Mouse (Mus musculus) stomach, embryonic 15.5 days (tissue): ENCODE results near the gene Wdpcp. TPM values are rescaled to one million over a fixed set of nuclear protein-coding genes. Genes with fewer than 3 reads are reported as not detected.

ENCODE experiments used
- ATAC-seq: fragments of 200-750 bp; cut with Nextera tagmentation; 2 replicates; pipeline ENCODE4 v1.8.0; 2017; ENCODE audit warnings: low read depth, moderate number of reproducible peaks, moderate TSS enrichment; ENCODE audit not compliant: insufficient read depth, low FRiP score
- H3K27ac ChIP-seq: fragments of 300-500 bp; sonication (generic); 2 replicates; pipeline ENCODE4 v1.5.1; 2015; ENCODE audit warnings: mild to moderate bottlenecking, inconsistent platforms
- H3K27me3 ChIP-seq: fragments of 300-500 bp; sonication (generic); replicated peaks from 2 replicates; pipeline ENCODE4 v1.6.1; 2015; ENCODE audit warnings: inconsistent platforms
- H3K36me3 ChIP-seq: fragments of 300-500 bp; sonication (generic); 2 replicates; pipeline ENCODE4 v1.6.1; 2015; ENCODE audit warnings: inconsistent platforms
- H3K4me1 ChIP-seq: fragments of 300-500 bp; sonication (generic); 2 replicates; pipeline ENCODE4 v1.6.1; 2015; ENCODE audit warnings: inconsistent platforms
- H3K4me2 ChIP-seq: fragments of 300-500 bp; sonication (generic); 2 replicates; pipeline ENCODE4 v1.6.1; 2015; ENCODE audit warnings: mild to moderate bottlenecking, inconsistent platforms
- H3K4me3 ChIP-seq: fragments of 300-500 bp; sonication (generic); replicated peaks from 2 replicates; pipeline ENCODE4 v1.5.1; 2015; ENCODE audit warnings: inconsistent platforms
- H3K9ac ChIP-seq: fragments of 300-500 bp; sonication (generic); 2 replicates; pipeline ENCODE4 v1.6.1; 2015; ENCODE audit warnings: inconsistent platforms
- H3K9me3 ChIP-seq: fragments of 300-500 bp; sonication (generic); 2 replicates; pipeline ENCODE4 v1.6.1; 2016; ENCODE audit warnings: inconsistent platforms
- WGBS: fragments of 180-500 bp; shearing (Covaris S2); methylation state at CpG from one replicate; pipeline ENCODE4 v1.1.7; 2015; 5-methylcytosine and 5-hydroxymethylcytosine counted together
- microRNA-seq: library from miRNA; unstranded; fragments of <30 nt; microRNA quantifications from one replicate; pipeline ENCODE4, GENCODE M21; 2016
- polyA plus RNA-seq: library from polyadenylated mRNA; unstranded; fragments of >200 nt; fragmentation: Nextera tagmentation; extraction: Ambion mirVana; gene quantifications from 2 replicates; pipeline ENCODE4 v1.2.1, GENCODE M21; 2015

Wdpcp gene
- polyA plus RNA-seq, 1 experiment from 2014 or later = 8.9 TPM

DNA sequence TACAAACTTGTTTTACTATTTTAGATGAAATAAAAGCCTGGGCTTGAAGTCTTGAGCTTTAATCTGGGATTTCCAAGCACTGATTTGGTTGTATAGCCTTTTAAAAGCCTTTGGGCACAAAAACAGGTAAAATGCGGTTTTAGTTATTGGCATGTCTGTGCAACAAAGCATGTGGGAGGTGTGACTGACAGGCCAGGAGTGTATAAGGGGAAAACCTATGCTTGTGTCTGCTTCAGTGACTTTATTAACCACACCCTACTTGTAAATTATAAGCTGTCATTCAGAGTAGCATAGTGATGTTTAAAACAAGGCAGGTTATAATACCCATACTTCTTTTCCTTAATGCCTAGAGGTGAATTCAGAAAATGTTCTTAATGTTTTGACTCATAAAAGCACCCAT is 254.5 kb downstream of the Wdpcp start:
- no peak for ATAC-seq
- Histone ChIP-seq H3K4me1 (no peaks in the 10 kb centered on the region), H3K9me3 (no peaks in the 10 kb centered on the region), H3K36me3 (no peaks in the 10 kb centered on the region), H3K4me3 (no peak overlapping the region), H3K27me3 (no peaks in the 10 kb centered on the region), H3K9ac (no peak overlapping the region), H3K4me2 (no peak overlapping the region), H3K27ac (no peak overlapping the region)
- WGBS = 82% methylated on average over 1 of the region's 1 CpGs

DNA sequence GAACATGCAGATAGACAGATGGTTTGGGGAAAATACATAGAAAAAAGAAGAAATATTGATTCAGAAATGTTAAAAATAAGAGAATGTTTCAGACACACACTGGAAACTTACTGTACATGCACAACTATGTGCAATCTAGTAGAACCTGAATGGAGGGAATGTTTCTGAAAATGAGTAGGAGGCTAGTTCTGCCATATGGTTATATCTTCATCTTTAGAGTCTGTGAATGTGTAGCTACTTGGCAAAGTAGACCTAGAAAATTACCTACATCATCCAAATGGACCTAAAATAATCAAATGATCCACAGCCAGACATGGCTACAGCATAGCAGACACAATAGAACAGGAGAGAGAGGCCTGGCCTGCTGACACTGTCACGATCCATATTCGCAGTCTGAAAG is 275.0 kb downstream of the Wdpcp start:
- no peaks in the 10 kb centered on the region for H3K9me3 ChIP-seq
- WGBS = 91% methylated on average over 2 of the region's 2 CpGs

DNA sequence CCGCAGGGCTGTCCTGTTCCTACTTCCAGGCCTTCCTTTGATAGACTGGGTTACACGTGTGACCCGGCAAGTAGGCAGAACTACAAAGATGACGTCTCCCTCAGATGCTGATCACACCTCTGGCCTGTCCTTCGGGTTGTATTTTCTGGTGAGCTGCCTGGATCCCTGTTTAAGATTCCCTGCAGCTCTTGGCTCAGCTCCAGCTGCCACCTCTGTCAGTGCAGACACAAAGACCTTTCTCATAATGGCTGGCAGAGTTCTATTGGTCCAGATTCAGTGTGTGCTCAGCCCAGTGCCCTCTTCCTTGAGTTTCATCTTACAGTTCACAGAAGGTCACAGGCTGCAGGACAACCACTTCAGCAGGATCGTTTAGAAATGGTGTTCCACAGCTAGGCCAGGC is 292.0 kb downstream of the Wdpcp start:
- Histone ChIP-seq H3K9ac (no peak overlapping the region), H3K4me1 (no peaks in the 10 kb centered on the region), H3K36me3 (no peaks in the 10 kb centered on the region), H3K4me2 (no peak overlapping the region), H3K4me3 (no peak overlapping the region), H3K27ac (no peak overlapping the region), H3K27me3 (no peaks in the 10 kb centered on the region), H3K9me3 (no peaks in the 10 kb centered on the region)
- no peak for ATAC-seq
- 60% methylated on average over 6 of the region's 6 CpGs for WGBS

More for the DNA sequence above, 275.0 kb downstream of the Wdpcp start:
- Histone ChIP-seq H3K27me3 (no peaks in the 10 kb centered on the region), H3K4me2 (no peak overlapping the region), H3K9ac (no peak overlapping the region), H3K27ac (no peak overlapping the region), H3K4me3 (no peak overlapping the region), H3K4me1 (no peaks in the 10 kb centered on the region), H3K36me3 (no peaks in the 10 kb centered on the region)
- ATAC-seq = no peak

DNA sequence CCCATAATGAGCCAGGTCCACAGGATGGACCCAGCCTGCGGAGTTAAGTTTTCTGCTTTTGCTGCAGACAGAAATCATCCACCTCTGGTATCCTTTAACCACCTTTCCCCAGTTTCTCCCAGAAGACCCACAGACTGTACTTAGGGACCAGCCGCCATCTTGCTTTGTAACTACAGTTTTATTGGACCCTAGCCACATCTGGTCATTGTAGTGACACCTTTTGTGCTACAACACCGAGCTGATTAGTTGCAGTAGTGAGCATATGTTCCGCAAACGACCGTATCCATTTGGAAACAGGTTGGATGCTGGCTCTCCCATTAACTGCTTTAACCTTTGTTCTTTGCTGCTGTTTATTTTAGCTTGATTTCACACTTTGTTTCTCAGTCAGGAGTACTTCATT is 292.5 kb downstream of the Wdpcp start:
- H3K4me3 ChIP-seq = no peak overlapping the region
- no peaks in the 10 kb centered on the region for H3K9me3 ChIP-seq
- 75% methylated on average over 6 of the region's 6 CpGs for WGBS
- no peaks in the 10 kb centered on the region for H3K4me1 ChIP-seq
- no peaks in the 10 kb centered on the region for H3K36me3 ChIP-seq
- no peaks in the 10 kb centered on the region for H3K27me3 ChIP-seq
- H3K9ac ChIP-seq = no peak overlapping the region
- no peak for ATAC-seq
- no peak overlapping the region for H3K27ac ChIP-seq
- no peak overlapping the region for H3K4me2 ChIP-seq

DNA sequence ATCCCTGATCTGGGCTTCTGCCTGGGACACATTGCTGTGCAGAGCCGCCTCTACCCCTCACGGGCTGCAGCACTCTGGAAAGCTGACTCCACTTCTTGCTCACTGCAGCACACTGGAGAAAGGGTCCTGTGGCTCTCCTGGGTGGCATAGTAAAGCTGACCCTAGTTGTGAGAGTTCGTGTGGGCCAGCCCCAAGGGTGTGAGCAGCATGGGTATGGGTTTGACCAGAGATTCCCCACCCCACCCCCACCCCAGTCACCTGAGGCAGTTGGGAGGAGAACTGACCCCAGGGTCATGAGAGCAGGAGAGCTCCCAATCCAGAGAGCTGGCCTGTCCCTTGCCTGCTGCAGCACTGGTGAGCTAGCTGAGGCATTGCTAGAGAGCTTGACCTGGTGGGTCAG is 296.6 kb downstream of the Wdpcp start:
- H3K4me1 ChIP-seq = no peaks in the 10 kb centered on the region
- H3K9ac ChIP-seq = no peak overlapping the region
- H3K4me2 ChIP-seq = no peak overlapping the region
- H3K27ac ChIP-seq = no peak overlapping the region
- H3K27me3 ChIP-seq = no peaks in the 10 kb centered on the region
- H3K4me3 ChIP-seq = no peak overlapping the region
- H3K9me3 ChIP-seq = no peaks in the 10 kb centered on the region
- 66% methylated on average over 3 of the region's 3 CpGs for WGBS
- ATAC-seq = no peak
- no peaks in the 10 kb centered on the region for H3K36me3 ChIP-seq

DNA sequence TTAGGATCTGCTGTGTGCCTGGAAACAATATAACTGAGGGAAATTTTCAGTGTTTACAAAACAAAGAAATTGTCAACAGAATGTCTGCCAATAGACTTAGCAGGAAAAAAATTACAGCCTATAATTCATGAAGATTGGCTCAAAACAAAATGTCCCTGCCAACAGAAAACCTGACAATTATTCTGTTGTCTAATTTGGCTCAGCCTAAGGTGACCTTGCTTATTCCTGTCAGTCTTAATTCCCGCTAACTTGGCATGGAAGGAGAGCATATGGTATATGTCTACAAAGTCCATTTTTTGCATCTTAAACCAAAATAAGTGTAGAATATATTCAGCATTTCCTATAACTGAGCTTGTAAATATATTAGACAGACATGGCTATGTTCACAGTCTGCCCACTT is 298.8 kb downstream of the Wdpcp start:
- no peak overlapping the region for H3K27ac ChIP-seq
- no peaks in the 10 kb centered on the region for H3K9me3 ChIP-seq
- 72% methylated on average over 1 of the region's 1 CpGs for WGBS
- H3K4me1 ChIP-seq = no peaks in the 10 kb centered on the region
- H3K4me3 ChIP-seq = no peak overlapping the region
- no peak for ATAC-seq
- H3K9ac ChIP-seq = no peak overlapping the region
- H3K4me2 ChIP-seq = no peak overlapping the region
- no peaks in the 10 kb centered on the region for H3K36me3 ChIP-seq
- no peaks in the 10 kb centered on the region for H3K27me3 ChIP-seq

DNA sequence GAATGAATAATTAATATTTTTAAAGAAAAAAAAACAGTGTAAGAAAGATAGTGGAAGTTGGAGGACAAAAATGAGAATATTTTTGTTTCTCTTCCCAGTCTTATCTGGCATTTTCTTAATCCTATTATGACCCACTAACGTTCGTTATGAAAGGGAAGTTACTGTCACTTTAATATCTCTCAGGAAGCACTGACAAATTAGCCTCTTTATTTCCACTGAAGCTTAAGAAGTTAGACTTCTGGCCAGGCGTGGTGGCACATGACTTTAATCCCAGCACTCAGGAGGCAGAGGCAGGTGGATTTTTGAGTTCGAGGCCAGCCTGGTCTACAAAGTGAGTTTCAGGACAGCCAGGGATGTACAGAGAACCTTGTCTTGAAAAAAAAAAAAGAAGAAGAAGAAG is 299.7 kb downstream of the Wdpcp start:
- H3K9me3 ChIP-seq = 0 out of 2 replicates have a peak, but pooled peaks cover 1% of the 10 kb centered on the region
- no peak overlapping the region for H3K4me2 ChIP-seq
- 63% methylated on average over 4 of the region's 4 CpGs for WGBS
- H3K4me3 ChIP-seq = no peak overlapping the region
- no peak overlapping the region for H3K27ac ChIP-seq
- no peak for ATAC-seq
- no peaks in the 10 kb centered on the region for H3K36me3 ChIP-seq
- H3K9ac ChIP-seq = no peak overlapping the region
- no peaks in the 10 kb centered on the region for H3K4me1 ChIP-seq
- H3K27me3 ChIP-seq = no peaks in the 10 kb centered on the region

DNA sequence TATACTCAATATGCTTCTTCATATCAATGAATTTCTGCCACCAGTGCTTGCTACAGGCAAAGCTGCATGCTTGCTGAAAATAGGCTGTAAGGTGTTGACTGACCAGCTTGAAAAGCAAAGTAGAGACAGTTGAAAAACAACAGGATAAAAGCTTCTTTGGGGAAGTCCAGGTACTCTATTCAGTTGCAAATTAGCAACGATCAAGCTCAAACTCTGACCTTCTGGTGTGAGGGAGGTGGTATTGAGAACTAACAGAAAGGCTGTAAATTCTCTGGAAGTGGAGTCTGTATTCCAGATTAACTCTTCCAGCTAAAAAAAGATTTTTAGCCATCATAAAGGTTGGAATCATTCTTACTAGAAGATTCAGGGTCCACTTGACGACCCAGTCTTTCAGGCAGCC is 303.0 kb downstream of the Wdpcp start:
- Histone ChIP-seq H3K9me3 (0 out of 2 replicates have a peak, but pooled peaks cover 4% of the 10 kb centered on the region), H3K27ac (no peak overlapping the region), H3K4me3 (no peak overlapping the region), H3K27me3 (no peaks in the 10 kb centered on the region), H3K4me2 (no peak overlapping the region), H3K36me3 (no peaks in the 10 kb centered on the region), H3K9ac (no peak overlapping the region), H3K4me1 (no peaks in the 10 kb centered on the region)
- ATAC-seq = no peak
- WGBS = 90% methylated on average over 2 of the region's 2 CpGs

DNA sequence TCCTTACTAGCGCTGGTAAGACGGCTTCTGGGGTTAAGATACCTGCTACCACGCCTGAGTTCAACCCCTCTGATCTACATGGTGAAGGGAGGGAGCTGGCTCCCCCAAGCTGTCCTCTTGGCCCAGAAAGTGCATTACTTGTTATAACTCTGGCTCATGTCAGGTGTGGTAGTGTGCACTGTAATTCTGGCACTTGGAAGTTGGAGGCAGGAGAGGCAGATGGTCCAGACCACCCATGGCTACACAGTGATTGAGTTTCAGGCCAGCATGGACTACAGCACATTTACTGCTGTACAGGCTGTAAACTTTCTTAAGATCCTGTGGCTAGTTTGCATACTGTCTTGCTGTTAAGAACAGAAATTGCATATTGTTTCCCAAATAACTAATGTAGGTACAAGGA is 322.7 kb downstream of the Wdpcp start:
- WGBS = 75% methylated on average over 3 of the region's 3 CpGs
- ATAC-seq = no peak

DNA sequence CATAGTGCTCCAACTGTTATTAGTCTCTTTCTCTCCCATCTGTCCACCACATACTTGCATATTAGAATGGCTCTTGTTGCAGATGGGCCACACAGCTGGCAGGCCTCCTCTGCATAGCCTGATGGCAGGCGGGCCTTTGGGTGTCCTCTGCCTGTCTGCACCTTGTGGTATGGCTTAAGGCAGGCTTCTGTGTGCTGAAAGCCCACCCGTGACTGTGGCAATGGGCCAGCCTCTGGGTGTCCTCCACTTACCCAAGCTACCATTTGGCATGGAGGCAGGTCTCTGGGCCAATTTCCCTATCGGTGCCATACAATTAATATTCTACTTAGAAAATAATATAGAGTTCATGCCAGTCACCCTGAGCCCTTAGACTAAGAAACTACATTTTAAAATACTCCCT is 350.5 kb downstream of the Wdpcp start:
- no peak overlapping the region for H3K4me3 ChIP-seq
- H3K9me3 ChIP-seq = no peaks in the 10 kb centered on the region
- no peak overlapping the region for H3K27ac ChIP-seq
- no peaks in the 10 kb centered on the region for H3K36me3 ChIP-seq
- no peak overlapping the region for H3K9ac ChIP-seq
- 87% methylated on average over 3 of the region's 3 CpGs for WGBS
- no peak overlapping the region for H3K4me2 ChIP-seq
- ATAC-seq = no peak
- no peaks in the 10 kb centered on the region for H3K4me1 ChIP-seq
- no peaks in the 10 kb centered on the region for H3K27me3 ChIP-seq

More for the DNA sequence above, 322.7 kb downstream of the Wdpcp start:
- H3K9me3 ChIP-seq = no peaks in the 10 kb centered on the region
- no peak overlapping the region for H3K4me2 ChIP-seq
- no peak overlapping the region for H3K4me3 ChIP-seq
- no peaks in the 10 kb centered on the region for H3K36me3 ChIP-seq
- no peak overlapping the region for H3K9ac ChIP-seq
- H3K4me1 ChIP-seq = no peaks in the 10 kb centered on the region
- no peaks in the 10 kb centered on the region for H3K27me3 ChIP-seq
- H3K27ac ChIP-seq = no peak overlapping the region

Small RNA genes lying within 50 kb of the gene (microRNA-seq; reads per million reads assigned to microRNA genes)
- gene Gm22990 = not detected

Other genes starting within 250 kb of the Wdpcp start
- 95.0 and 95.2 TPM in 2 replicates for gene Ugp2, start 201.0 kb upstream of the Wdpcp start, polyA plus RNA-seq
- 432 and 460 TPM in 2 replicates for gene Mdh1, start 132 bp downstream of the Wdpcp start, polyA plus RNA-seq